Mouse (Mus musculus) CH12F3 (cell line): ENCODE data around the gene Mfsd12.

ENCODE experiments used
- in situ Hi-C: fragments of 300-500 bp; cut with MboI; formaldehyde crosslinking; loops from 2 replicates; pipeline ENCODE4 v1.14.3; 2020; ENCODE audit warnings: low sequenced_read_pairs

Gene Mfsd12

GRCm38 (mm10) chr10:81356991-81357844 is at the start of gene Mfsd12:
TSS of gene Mfsd12 (plus strand) at chr10:81357491.
- in situ Hi-C loops: no loop called here

GRCm38 (mm10) chr10:81309571-81309970 is 47.7 kb upstream of the Mfsd12 start:
- in situ Hi-C loops: no loop called here

- in situ Hi-C loops: no loop called here
Measured at GRCm38 (mm10) chr10:81313581-81313980, 43.7 kb upstream of the Mfsd12 start.

- in situ Hi-C loops: no loop called here
Measured at GRCm38 (mm10) chr10:81314201-81314600, 43.1 kb upstream of the Mfsd12 start.

- in situ Hi-C loops: no loop called here
Measured at GRCm38 (mm10) chr10:81315587-81315986, 41.7 kb upstream of the Mfsd12 start.

GRCm38 (mm10) chr10:81316338-81317060 is 40.8 kb upstream of the Mfsd12 start:
- in situ Hi-C loops: no loop called here

GRCm38 (mm10) chr10:81317273-81317672 is 40.0 kb upstream of the Mfsd12 start:
- in situ Hi-C loops: no loop called here

- in situ Hi-C loops: no loop called here
Measured at GRCm38 (mm10) chr10:81318589-81319329, 38.5 kb upstream of the Mfsd12 start.

GRCm38 (mm10) chr10:81319330-81319699 is 38.0 kb upstream of the Mfsd12 start:
- in situ Hi-C loops: no loop called here

GRCm38 (mm10) chr10:81319741-81320549 is 37.3 kb upstream of the Mfsd12 start:
- in situ Hi-C loops: no loop called here

- in situ Hi-C loops: no loop called here
Measured at GRCm38 (mm10) chr10:81320550-81321347, 36.5 kb upstream of the Mfsd12 start, which contains the start of gene Cactin. TSS of gene Cactin (plus strand) at chr10:81321103.

- in situ Hi-C loops: no loop called here
Measured at GRCm38 (mm10) chr10:81321436-81321835, 35.9 kb upstream of the Mfsd12 start.

GRCm38 (mm10) chr10:81322444-81322843 is 34.8 kb upstream of the Mfsd12 start:
- in situ Hi-C loops: no loop called here

GRCm38 (mm10) chr10:81323141-81323775 is 34.0 kb upstream of the Mfsd12 start:
- in situ Hi-C loops: no loop called here

- in situ Hi-C loops: no loop called here
Measured at GRCm38 (mm10) chr10:81323791-81324530, 33.3 kb upstream of the Mfsd12 start.

GRCm38 (mm10) chr10:81325176-81325575 is 32.1 kb upstream of the Mfsd12 start:
- in situ Hi-C loops: no loop called here

- in situ Hi-C loops: no loop called here
Measured at GRCm38 (mm10) chr10:81325781-81326180, 31.5 kb upstream of the Mfsd12 start.

- in situ Hi-C loops: no loop called here
Measured at GRCm38 (mm10) chr10:81326858-81327257, 30.4 kb upstream of the Mfsd12 start.

GRCm38 (mm10) chr10:81327959-81328358 is 29.3 kb upstream of the Mfsd12 start:
- in situ Hi-C loops: no loop called here
